Mouse (Mus musculus) yolk sac, embryonic 10.5 days (tissue): Measurements from ENCODE around the gene Mgat3.
A peak's percentile ranks its signal among the peaks of the same experiment; 100 is the strongest.

Experiments used
- DNase-seq: peaks from one replicate; pipeline ENCODE4 v3.0.0-alpha.2; 2017; ENCODE audit warnings: low spot score

Mgat3 gene

DNA sequence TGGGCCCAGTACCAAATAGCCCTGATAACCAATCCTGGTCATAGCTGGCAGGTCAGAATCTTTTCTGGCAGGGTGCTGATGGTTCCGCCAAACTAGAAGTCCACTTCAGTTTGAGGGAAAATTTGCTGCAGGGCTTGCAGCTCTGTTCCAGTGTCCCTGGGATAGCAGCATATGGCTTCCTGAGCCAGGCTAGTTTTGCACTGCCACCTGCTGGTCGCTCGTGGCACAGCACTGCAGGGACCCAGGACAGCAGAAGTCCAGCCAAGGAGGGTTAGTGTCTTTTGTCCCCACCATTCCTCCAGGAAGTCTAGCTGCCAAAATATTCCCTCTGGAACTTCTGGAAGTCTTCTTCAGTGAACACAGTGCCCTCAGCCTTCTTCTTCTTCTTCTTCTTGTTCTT lies 87.2 kb downstream of the Mgat3 start:
- DNase-seq: peak; percentile 71

DNA sequence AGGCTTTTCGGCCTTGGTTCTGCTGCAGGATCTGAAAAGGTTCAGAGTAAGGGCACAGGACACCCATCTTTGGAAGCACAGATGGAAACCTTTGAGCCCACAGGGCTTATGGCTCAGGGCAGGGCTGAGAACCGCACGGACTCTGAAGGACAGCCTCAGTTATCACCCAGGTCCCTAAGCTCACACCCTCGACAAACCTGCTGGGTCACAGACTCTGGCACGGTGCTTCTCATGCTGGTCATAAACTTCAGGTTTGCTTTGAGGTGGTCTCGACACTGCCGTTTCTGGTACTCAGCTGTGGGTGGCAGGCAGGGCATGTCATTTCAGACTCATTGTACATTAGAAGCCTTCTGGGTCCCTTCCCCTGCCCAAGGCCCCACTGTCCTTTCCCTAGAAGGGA lies 87.6 kb downstream of the Mgat3 start:
- no peak for DNase-seq

DNA sequence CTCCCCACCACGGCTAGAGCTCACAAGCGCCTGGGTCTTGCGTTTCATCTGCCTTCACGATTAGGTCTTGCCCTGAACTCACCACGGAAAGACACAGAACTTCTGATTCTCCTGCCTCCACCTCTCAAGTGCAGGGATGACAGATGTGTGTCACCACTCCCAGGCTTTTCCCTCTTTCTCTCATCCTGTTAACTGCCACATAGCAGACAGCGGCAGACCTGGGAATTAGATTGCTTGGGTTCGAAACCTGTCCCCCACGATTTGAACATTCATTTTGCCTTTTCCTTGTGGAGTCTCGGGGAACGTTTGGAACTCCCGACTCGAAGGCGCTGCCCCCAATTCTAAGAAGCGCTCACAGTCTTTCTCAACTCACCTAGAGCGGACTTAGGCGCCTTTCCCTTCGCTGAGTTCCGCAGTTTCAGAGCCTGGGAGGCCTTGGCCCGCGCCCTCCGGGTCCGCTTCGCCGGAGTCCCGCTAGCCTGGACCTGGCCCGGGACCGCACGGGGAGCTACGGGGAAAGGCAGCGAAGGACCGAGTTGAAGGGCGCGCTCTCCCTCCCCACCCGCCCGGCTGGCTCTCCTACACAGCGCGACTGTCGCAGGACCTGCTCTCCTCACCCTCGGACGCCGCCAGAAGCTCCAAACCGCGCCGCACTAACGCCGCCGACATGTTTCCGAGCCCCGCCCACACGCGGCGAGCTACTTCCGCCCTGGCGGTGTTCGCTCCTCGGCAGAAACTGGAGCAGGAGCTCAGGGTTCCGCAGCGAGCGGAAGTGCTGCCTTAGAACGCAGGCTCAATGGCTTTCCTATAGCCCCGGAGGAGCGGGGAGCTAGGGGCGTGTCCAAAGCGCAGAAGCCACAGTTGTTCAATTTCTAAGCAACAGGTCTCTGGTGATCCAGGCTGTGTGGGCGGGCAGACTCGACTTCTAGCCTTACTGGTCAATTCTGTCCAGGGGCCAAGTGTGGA lies 90.4 kb downstream of the Mgat3 start, which contains the start of gene Rps19bp1:
Gene Rps19bp1 (minus strand): TSS at position 706 of the 966 bp plus-strand sequence.
- DNase-seq: peak; percentile 93
